Mouse (Mus musculus) heart, embryonic 15.5 days (tissue): Measurements from ENCODE around the gene Gm9945. TPM values are rescaled to one million over a fixed set of nuclear protein-coding genes. Genes with fewer than 3 reads are reported as not detected.

ENCODE experiments used
- ATAC-seq: fragments of 200-750 bp; cut with Nextera tagmentation; replicated peaks from 2 replicates; pipeline ENCODE4 v1.8.0; 2017; ENCODE audit warnings: low read depth, moderate TSS enrichment; ENCODE audit not compliant: insufficient number of reproducible peaks, insufficient read depth, low FRiP score
- H3K27ac ChIP-seq: fragments of 300-500 bp; sonication (generic); 2 replicates; pipeline ENCODE4 v1.5.1; 2015; ENCODE audit warnings: mild to moderate bottlenecking, inconsistent platforms
- H3K27me3 ChIP-seq: fragments of 300-500 bp; sonication (generic); 2 replicates; pipeline ENCODE4 v1.6.1; 2015; ENCODE audit warnings: inconsistent platforms
- H3K36me3 ChIP-seq: fragments of 300-500 bp; sonication (generic); 2 replicates; pipeline ENCODE4 v1.6.1; 2015; ENCODE audit warnings: mild to moderate bottlenecking, inconsistent platforms
- H3K4me1 ChIP-seq: fragments of 300-500 bp; sonication (generic); replicated peaks from 2 replicates; pipeline ENCODE4 v1.6.1; 2015; ENCODE audit warnings: inconsistent platforms
- H3K4me2 ChIP-seq: fragments of 300-500 bp; sonication (generic); 2 replicates; pipeline ENCODE4 v1.6.1; 2015; ENCODE audit warnings: inconsistent platforms, mild to moderate bottlenecking, moderate library complexity
- H3K4me3 ChIP-seq: fragments of 300-500 bp; sonication (generic); 2 replicates; pipeline ENCODE4 v1.5.1; 2015; ENCODE audit warnings: mild to moderate bottlenecking, inconsistent platforms
- H3K9ac ChIP-seq: fragments of 300-500 bp; sonication (generic); 2 replicates; pipeline ENCODE4 v1.6.1; 2015; ENCODE audit warnings: mild to moderate bottlenecking, inconsistent platforms
- H3K9me3 ChIP-seq: fragments of 300-500 bp; sonication (generic); replicated peaks from 2 replicates; pipeline ENCODE4 v1.6.1; 2016; ENCODE audit warnings: inconsistent platforms
- WGBS: fragments of 180-500 bp; shearing (Covaris S2); methylation state at CpG from one replicate; pipeline ENCODE4 v1.1.7; 2015; ENCODE audit warnings: mixed read lengths; 5-methylcytosine and 5-hydroxymethylcytosine counted together
- polyA plus RNA-seq: library from polyadenylated mRNA; unstranded; fragments of >200 nt; fragmentation: Nextera tagmentation; extraction: Ambion mirVana; gene quantifications from 2 replicates; pipeline ENCODE4 v1.2.1, GENCODE M21; 2015

Gm9945 gene
- polyA plus RNA-seq, 1 experiment from 2014 or later, result not detected

DNA sequence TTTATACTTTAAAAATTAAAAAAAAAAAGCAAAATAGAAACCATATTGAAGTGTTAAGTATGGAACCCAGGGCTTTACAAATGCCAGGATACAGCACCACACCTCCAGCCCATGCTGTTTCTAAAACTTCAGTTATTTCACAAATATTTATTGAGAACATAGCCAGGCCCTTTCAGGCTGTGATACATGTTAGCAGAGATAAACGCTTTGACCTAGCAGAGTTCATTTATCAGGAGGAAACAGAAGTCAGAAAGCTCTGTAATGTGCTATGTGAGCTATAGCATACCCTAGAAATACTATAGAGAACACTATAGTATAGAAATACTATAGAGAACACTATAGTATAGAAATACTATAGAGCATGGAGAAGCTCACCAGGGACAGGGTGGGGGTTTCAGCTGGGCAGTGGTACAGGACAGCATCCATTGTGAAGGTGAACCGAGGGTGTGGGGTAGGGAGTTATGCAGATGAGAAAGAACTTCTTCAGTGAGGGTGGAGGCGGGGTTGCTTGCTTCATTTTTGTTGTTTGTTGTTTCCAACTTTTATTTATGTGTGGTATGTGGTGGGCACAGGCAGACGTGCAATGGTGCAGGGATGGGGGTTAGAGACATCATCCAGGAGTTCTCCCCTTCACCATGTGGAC lies 1.2 kb downstream of the Gm9945 start:
- Histone ChIP-seq H3K4me1 (peaks cover 19% of the 10 kb centered on the region), H3K9ac (no peak overlapping the region), H3K27me3 (peaks cover 57% of the 10 kb centered on the region), H3K27ac (no peak overlapping the region), H3K4me3 (no peak overlapping the region), H3K4me2 (no peak overlapping the region), H3K36me3 (no peaks in the 10 kb centered on the region), H3K9me3 (no peaks in the 10 kb centered on the region)
- no peak for ATAC-seq
- WGBS, result 77% methylated on average over 4 of the region's 4 CpGs

DNA sequence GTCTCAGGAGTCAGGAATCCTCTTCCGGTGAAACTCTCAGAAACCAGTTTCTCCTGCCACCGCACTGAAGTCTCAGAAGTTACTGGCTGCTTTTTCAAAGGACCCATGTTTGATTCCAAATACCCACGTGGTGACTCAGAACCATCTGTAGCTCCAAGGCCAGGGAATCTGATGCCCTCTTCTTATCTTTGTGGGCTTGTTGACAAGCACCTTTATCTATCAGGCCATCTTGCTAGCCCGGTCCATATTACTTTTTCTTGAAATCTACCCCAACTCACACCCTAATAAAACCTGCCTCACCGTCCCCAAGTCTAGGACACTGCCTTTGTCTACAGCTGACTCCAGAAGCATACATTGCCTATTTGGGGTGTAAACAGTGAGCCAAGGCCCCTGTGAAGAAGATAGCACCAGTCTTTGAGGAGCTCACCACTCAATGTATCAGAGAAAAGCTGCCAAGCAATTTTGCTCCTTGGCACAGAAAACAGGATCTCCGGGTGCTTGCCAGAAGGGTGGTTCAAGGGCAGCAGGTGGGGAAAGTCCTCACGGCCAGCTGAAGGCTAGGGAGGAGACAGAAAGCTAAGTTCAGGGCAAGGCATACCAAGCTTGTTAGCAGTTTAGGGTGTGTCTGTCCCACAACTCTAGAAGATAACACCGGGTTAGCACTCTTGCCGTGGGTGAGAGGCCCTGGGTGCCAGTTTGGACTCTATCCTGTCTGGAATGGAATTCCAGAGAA lies 3.4 kb downstream of the Gm9945 start:
- Histone ChIP-seq H3K4me2 (no peak overlapping the region), H3K9ac (no peak overlapping the region), H3K27me3 (peaks cover 54% of the 10 kb centered on the region), H3K9me3 (no peaks in the 10 kb centered on the region), H3K4me1 (peaks cover 29% of the 10 kb centered on the region), H3K36me3 (no peaks in the 10 kb centered on the region), H3K4me3 (no peak overlapping the region), H3K27ac (no peak overlapping the region)
- ATAC-seq, result no peak
- 55% methylated on average over 9 of the region's 9 CpGs for WGBS

DNA sequence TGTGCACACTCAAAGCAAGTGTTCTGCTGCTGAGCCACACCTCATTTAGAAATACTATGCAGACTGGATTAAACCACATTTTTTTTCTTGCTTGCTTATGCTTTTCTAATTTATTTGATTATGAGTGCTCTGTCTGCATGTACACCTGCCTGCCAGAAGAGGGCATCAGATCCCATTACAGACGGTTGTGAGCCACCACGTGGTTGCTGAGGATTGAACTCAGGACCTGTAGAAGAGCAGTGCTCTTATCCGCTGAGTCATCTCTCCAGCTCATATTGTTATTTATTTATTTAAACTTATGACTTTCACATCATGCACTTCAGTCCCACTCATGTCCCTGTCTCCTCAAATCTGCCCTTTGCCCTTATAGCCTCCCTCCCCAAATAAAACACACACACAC lies 5.8 kb downstream of the Gm9945 start:
- no peaks in the 10 kb centered on the region for H3K36me3 ChIP-seq
- ATAC-seq, result no peak
- WGBS, result 47% methylated on average over 3 of the region's 3 CpGs
- no peak overlapping the region for H3K4me2 ChIP-seq
- peaks cover 32% of the 10 kb centered on the region for H3K27me3 ChIP-seq
- no peak overlapping the region for H3K27ac ChIP-seq
- no peak overlapping the region for H3K9ac ChIP-seq
- H3K4me1 ChIP-seq, result peaks cover 11% of the 10 kb centered on the region
- no peaks in the 10 kb centered on the region for H3K9me3 ChIP-seq
- H3K4me3 ChIP-seq, result no peak overlapping the region

DNA sequence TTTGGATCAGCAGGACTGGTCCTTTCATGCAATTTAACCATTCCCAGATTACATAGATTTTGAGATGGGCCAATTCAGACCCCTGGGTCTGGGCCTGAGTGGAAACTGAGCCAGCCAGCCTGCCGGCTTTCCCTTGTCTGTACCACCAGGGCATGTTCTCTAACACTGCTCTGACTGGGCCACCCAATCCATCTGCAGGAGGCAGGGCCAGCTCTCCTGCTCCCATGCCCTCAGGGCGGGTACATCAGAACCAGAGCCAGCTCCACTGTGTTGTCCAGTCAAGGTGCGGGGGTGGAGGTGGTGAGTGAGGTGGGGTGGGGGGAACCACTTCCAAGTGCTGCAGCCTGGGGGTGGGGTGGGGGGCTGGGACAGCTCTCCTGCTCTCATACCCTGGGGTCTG lies 6.4 kb downstream of the Gm9945 start:
- WGBS, result 71% methylated on average over 3 of the region's 3 CpGs
- Histone ChIP-seq H3K36me3 (no peaks in the 10 kb centered on the region), H3K27me3 (peaks cover 26% of the 10 kb centered on the region), H3K4me3 (no peak overlapping the region), H3K4me2 (no peak overlapping the region), H3K9ac (no peak overlapping the region), H3K27ac (no peak overlapping the region), H3K9me3 (no peaks in the 10 kb centered on the region), H3K4me1 (peaks cover 11% of the 10 kb centered on the region)
- no peak for ATAC-seq

DNA sequence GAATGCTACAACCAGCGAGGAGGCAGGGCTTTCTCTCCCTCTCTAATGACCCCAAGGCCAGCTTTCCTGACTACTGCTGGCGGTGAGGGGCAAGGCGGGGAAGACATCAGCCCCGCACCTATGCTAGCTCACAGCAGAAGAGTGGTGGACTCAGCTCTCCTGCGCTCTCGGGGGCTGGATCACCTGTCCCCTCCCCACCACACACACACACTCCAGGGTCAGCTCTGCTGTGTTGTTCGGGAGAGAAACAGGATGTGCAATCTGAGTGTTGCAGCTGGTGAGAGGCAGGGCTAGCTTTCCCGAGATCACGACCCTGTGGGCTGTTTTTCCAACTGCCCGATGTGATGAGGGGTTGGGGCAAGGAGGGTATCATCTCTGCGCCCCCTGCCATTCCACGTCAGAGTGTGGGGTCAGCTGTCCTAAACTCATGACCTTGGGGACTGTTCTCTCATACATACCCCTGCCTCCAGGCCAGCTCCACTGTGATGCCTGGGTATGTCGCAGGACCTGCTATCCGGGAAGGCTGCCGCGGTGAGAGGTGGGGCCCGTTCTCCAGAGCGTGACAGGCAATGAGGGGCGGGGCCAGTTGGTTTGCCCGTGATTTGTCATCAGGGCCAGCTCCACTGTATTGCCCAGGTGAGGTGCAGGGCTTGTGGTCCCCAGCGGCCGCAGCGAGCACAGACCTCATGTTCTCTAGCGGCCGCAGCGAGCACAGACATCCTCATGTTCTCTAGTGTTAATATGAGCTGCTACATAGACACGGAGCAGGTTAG lies 7.0 kb downstream of the Gm9945 start:
- Histone ChIP-seq H3K9ac (no peak overlapping the region), H3K4me3 (peak overlapping the region; percentile 18; the same call in 1 of the 2 replicates), H3K27me3 (peaks cover 21% of the 10 kb centered on the region), H3K4me2 (peak overlapping the region; percentile 55), H3K27ac (no peak overlapping the region), H3K9me3 (no peaks in the 10 kb centered on the region), H3K4me1 (peaks cover 14% of the 10 kb centered on the region), H3K36me3 (no peaks in the 10 kb centered on the region)
- WGBS, result 12% methylated on average over 27 of the region's 27 CpGs
- no peak for ATAC-seq

DNA sequence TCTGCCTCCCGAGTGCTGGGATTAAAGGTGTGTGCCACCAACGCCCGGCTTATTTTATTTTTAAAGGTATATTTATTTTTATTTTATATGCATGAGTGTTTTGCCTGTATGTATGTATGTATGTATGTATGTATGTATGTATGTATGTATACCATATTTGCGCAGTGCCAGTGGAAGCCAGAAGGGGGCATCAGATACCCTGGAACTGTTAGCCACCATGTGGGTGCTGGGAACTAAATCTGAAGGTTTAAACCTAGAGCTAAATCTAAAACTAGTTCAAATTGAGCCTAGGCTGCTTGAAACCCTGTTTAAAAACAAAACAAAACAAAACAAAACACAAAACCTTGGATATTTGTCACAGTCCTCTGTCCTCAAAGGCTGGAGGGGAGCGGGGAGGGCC lies 9.0 kb downstream of the Gm9945 start:
- Histone ChIP-seq H3K27ac (no peak overlapping the region), H3K9ac (no peak overlapping the region), H3K36me3 (no peaks in the 10 kb centered on the region), H3K4me2 (no peak overlapping the region), H3K4me1 (peaks cover 15% of the 10 kb centered on the region), H3K27me3 (peaks cover 17% of the 10 kb centered on the region), H3K4me3 (no peak overlapping the region), H3K9me3 (no peaks in the 10 kb centered on the region)
- WGBS, result 95% methylated on average over 5 of the region's 5 CpGs
- ATAC-seq, result no peak

DNA sequence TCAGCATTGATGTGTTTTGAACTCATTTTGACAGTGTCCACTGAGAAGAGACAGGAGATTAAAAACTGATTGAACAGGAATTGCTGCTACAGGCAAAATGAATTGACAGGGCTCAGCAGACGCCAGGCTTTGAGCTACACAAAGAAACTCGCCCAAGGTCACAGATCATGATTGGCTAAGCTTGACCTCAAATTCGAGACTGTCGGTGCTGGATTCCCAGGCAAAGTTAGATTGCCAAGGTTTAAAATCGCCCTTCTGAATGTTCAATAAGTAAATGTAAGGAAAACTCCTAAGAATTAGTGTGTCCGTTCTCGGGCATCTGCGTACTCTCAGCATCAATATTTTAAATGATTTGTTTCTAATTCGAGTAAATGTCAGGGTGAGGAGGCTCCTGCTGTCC lies 9.5 kb downstream of the Gm9945 start:
- Histone ChIP-seq H3K27me3 (peaks cover 17% of the 10 kb centered on the region), H3K4me2 (no peak overlapping the region), H3K4me3 (no peak overlapping the region), H3K4me1 (peaks cover 15% of the 10 kb centered on the region), H3K36me3 (no peaks in the 10 kb centered on the region), H3K9ac (no peak overlapping the region), H3K9me3 (no peaks in the 10 kb centered on the region), H3K27ac (no peak overlapping the region)
- 85% methylated on average over 9 of the region's 9 CpGs for WGBS
- ATAC-seq, result no peak

DNA sequence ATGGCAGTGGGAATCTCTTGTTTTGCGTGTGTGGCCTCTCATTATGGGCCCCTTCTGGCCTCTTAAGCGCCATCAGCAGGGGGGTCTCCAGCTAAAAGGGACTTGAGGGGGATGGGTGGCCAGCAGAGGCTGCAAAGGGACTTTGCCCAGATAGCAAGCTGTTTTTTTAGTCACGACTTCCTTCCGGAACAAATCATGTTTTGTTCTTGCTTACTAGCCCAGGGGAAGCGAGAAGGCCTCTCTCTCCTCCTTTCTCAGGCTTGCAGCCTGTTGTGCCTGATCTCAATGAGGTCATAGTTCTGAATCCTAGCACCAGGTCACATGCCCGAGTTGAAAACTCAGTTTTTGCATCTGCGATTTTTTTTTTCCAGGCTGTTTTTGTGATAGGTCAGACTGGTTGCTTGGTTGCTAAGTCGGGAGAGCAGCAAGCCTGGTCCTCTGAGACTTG lies 12.0 kb downstream of the Gm9945 start:
- H3K4me3 ChIP-seq, result no peak overlapping the region
- no peaks in the 10 kb centered on the region for H3K36me3 ChIP-seq
- H3K9me3 ChIP-seq, result no peaks in the 10 kb centered on the region
- WGBS, result 34% methylated on average over 8 of the region's 8 CpGs
- peaks cover 10% of the 10 kb centered on the region for H3K27me3 ChIP-seq
- no peak overlapping the region for H3K27ac ChIP-seq
- ATAC-seq, result no peak
- H3K9ac ChIP-seq, result no peak overlapping the region
- H3K4me2 ChIP-seq, result no peak overlapping the region
- peaks cover 10% of the 10 kb centered on the region for H3K4me1 ChIP-seq

DNA sequence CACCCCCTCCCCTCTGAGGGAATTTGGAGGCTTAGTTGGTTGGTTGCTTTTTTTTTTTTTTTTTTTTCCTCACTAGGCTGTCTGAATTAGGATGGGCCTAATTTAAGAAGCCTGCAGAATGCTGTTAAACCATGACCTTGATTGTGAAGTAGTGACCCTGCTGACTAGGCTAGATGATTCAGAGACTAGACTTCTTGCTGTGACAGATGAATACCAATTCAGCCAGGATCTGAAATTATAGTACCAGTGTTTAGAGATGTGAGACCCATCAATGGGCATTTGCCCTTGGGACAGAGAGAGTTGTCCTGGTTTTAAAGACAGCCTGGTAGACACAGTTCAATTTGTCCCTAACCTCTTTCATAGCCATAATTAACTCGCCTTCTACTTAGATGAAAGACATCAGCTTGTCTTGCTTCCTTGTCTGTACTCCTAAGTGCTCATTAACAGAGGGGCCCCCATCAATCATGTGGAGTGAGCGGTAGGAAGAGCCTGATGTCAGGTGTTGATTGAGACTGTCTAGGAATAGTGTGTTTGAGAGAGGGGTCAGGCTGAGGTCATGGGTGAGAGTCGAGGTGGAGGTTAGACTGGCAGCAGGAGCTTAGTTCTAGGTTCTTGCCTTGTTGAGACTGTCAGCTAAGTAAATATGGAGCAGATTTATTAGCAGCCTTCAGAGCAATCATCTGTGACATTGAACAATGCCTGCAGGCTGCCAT lies 13.4 kb downstream of the Gm9945 start:
- 0 out of 2 replicates have a peak, but pooled peaks cover 2% of the 10 kb centered on the region for H3K27me3 ChIP-seq
- 0 out of 2 replicates have a peak, but pooled peaks cover 4% of the 10 kb centered on the region for H3K4me1 ChIP-seq
- no peaks in the 10 kb centered on the region for H3K36me3 ChIP-seq
- 40% methylated on average over 3 of the region's 3 CpGs for WGBS
- H3K4me3 ChIP-seq, result no peak overlapping the region
- no peak overlapping the region for H3K27ac ChIP-seq
- no peak overlapping the region for H3K9ac ChIP-seq
- ATAC-seq, result no peak
- no peaks in the 10 kb centered on the region for H3K9me3 ChIP-seq
- no peak overlapping the region for H3K4me2 ChIP-seq

DNA sequence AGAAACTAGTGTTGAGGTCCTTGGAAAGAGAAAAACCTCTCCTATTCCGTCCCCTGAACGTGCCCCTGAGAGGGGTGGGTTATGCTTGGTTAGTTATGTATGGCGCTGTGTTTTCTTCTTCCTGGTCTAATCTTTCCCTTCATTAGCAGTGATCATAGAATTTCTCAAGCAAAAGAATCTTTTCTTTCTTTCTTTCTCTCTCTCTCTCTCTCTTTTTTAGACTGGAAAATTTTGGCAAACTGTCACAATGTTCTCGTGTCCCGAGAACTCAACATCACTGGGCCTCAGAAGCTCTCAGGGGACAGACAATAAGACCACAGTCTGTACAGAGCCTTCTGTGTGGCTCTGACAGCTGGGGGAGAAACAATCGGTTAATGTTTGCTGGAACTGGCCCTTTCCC lies 15.5 kb downstream of the Gm9945 start:
- no peak for ATAC-seq
- Histone ChIP-seq H3K27ac (no peak overlapping the region), H3K36me3 (no peaks in the 10 kb centered on the region), H3K4me3 (no peak overlapping the region), H3K9me3 (no peaks in the 10 kb centered on the region), H3K27me3 (no peaks in the 10 kb centered on the region), H3K4me1 (peaks cover 4% of the 10 kb centered on the region; the same call in 1 of the 2 replicates), H3K4me2 (no peak overlapping the region), H3K9ac (no peak overlapping the region)
- WGBS, result 62% methylated on average over 6 of the region's 6 CpGs

DNA sequence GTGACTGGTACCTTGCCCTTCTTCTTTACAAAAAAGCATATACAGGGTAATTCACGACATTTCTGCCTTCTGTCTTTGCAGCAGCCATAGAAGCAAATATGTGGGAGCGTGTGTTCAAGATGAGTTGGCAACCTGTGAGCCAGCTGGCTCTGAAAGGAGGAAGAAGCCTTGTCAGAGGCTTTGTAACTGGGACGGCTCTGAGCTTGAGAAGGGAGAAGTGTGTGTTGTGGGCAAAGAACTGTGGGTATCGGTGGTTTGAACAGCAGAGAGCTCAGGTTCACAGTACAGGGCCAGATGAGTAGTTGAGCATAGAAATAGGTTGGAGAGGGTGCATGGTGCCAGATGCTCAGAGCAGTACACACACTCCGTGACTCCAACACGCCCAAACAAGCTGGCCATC lies 17.0 kb downstream of the Gm9945 start:
- 71% methylated on average over 6 of the region's 6 CpGs for WGBS
- H3K27me3 ChIP-seq, result no peaks in the 10 kb centered on the region
- H3K4me2 ChIP-seq, result no peak overlapping the region
- H3K36me3 ChIP-seq, result no peaks in the 10 kb centered on the region
- H3K4me1 ChIP-seq, result peaks cover 8% of the 10 kb centered on the region
- H3K9me3 ChIP-seq, result no peaks in the 10 kb centered on the region
- H3K27ac ChIP-seq, result no peak overlapping the region
- H3K9ac ChIP-seq, result no peak overlapping the region
- no peak for ATAC-seq
- no peak overlapping the region for H3K4me3 ChIP-seq
